Mouse (Mus musculus): Measurements from ENCODE around the gene Tbc1d1. TPM values are rescaled to one million over a fixed set of nuclear protein-coding genes. Genes with fewer than 3 reads are reported as not detected.

The Tbc1d1 gene
- polyA plus RNA-seq, 1 experiment from 2014 or later: 30.7 TPM

- Histone ChIP-seq H3K9me3 (0 out of 2 replicates have a peak, but pooled peaks cover 3% of the 10 kb centered on the region), H3K36me3 (replicated peaks) (no peaks in the 10 kb centered on the region), H3K4me1 (peaks cover 38% of the 10 kb centered on the region), H3K27ac (0 out of 2 replicates have a peak overlapping the region, but pooled peaks have one; percentile 2), H3K4me3 (no peak overlapping the region), H3K27me3 (ENCODE audit: poor library complexity, severe bottlenecking) (no peaks in the 10 kb centered on the region)
- no peak for DNase-seq (ENCODE audit: extremely low spot score, low spot score)
- WGBS: 39% methylated on average over 8 of the region's 8 CpGs
These were observed 211.3 kb downstream of the Tbc1d1 start for GRCm38 (mm10) chr5:64367426-64367825.

GRCm38 (mm10) chr5:64371331-64371831 lies 215.3 kb downstream of the Tbc1d1 start:
- no peaks in the 10 kb centered on the region for H3K36me3 ChIP-seq (replicated peaks)
- DNase-seq (ENCODE audit: extremely low spot score, low spot score): no peak
- H3K27ac ChIP-seq: no peak overlapping the region
- H3K9me3 ChIP-seq: 0 out of 2 replicates have a peak, but pooled peaks cover 3% of the 10 kb centered on the region
- peaks cover 27% of the 10 kb centered on the region for H3K4me1 ChIP-seq
- H3K27me3 ChIP-seq (ENCODE audit: poor library complexity, severe bottlenecking): no peaks in the 10 kb centered on the region
- no peak overlapping the region for H3K4me3 ChIP-seq

- no peak overlapping the region for H3K27ac ChIP-seq
- H3K9me3 ChIP-seq: 0 out of 2 replicates have a peak, but pooled peaks cover 3% of the 10 kb centered on the region
- no peak overlapping the region for H3K4me3 ChIP-seq
- H3K36me3 ChIP-seq (replicated peaks): no peaks in the 10 kb centered on the region
- peaks cover 29% of the 10 kb centered on the region for H3K4me1 ChIP-seq
- no peaks in the 10 kb centered on the region for H3K27me3 ChIP-seq (ENCODE audit: poor library complexity, severe bottlenecking)
- no peak for DNase-seq (ENCODE audit: extremely low spot score, low spot score)
- WGBS: 85% methylated on average over 13 of the region's 13 CpGs
These were observed 216.3 kb downstream of the Tbc1d1 start for GRCm38 (mm10) chr5:64372292-64372961.

GRCm38 (mm10) chr5:64373695-64374094 lies 217.6 kb downstream of the Tbc1d1 start:
- no peak overlapping the region for H3K4me3 ChIP-seq

GRCm38 (mm10) chr5:64375851-64376250 lies 219.7 kb downstream of the Tbc1d1 start:
- Histone ChIP-seq H3K9me3 (no peaks in the 10 kb centered on the region), H3K4me1 (peaks cover 49% of the 10 kb centered on the region), H3K27me3 (ENCODE audit: poor library complexity, severe bottlenecking) (no peaks in the 10 kb centered on the region), H3K36me3 (replicated peaks) (no peaks in the 10 kb centered on the region), H3K4me3 (no peak overlapping the region), H3K27ac (peak overlapping the region; percentile 45)
- 79% methylated on average over 3 of the region's 3 CpGs for WGBS
- no peak for DNase-seq (ENCODE audit: extremely low spot score, low spot score)

More at GRCm38 (mm10) chr5:64373695-64374094, 217.6 kb downstream of the Tbc1d1 start:
- H3K36me3 ChIP-seq (replicated peaks): no peaks in the 10 kb centered on the region
- H3K9me3 ChIP-seq: 0 out of 2 replicates have a peak, but pooled peaks cover 3% of the 10 kb centered on the region
- DNase-seq (ENCODE audit: extremely low spot score, low spot score): no peak
- H3K27ac ChIP-seq: no peak overlapping the region
- H3K4me1 ChIP-seq: peaks cover 31% of the 10 kb centered on the region
- 89% methylated on average over 5 of the region's 5 CpGs for WGBS
- no peaks in the 10 kb centered on the region for H3K27me3 ChIP-seq (ENCODE audit: poor library complexity, severe bottlenecking)

GRCm38 (mm10) chr5:64376466-64376865 lies 220.4 kb downstream of the Tbc1d1 start:
- no peak for DNase-seq (ENCODE audit: extremely low spot score, low spot score)
- no peaks in the 10 kb centered on the region for H3K9me3 ChIP-seq
- H3K27me3 ChIP-seq (ENCODE audit: poor library complexity, severe bottlenecking): no peaks in the 10 kb centered on the region
- H3K4me1 ChIP-seq: peaks cover 55% of the 10 kb centered on the region
- 83% methylated on average over 7 of the region's 7 CpGs for WGBS
- no peaks in the 10 kb centered on the region for H3K36me3 ChIP-seq (replicated peaks)
- H3K4me3 ChIP-seq: no peak overlapping the region
- no peak overlapping the region for H3K27ac ChIP-seq

GRCm38 (mm10) chr5:64377705-64378104 lies 221.6 kb downstream of the Tbc1d1 start:
- no peaks in the 10 kb centered on the region for H3K9me3 ChIP-seq
- H3K27me3 ChIP-seq (ENCODE audit: poor library complexity, severe bottlenecking): no peaks in the 10 kb centered on the region
- peaks cover 60% of the 10 kb centered on the region for H3K4me1 ChIP-seq
- H3K36me3 ChIP-seq (replicated peaks): no peaks in the 10 kb centered on the region
- no peak overlapping the region for H3K4me3 ChIP-seq
- no peak for DNase-seq (ENCODE audit: extremely low spot score, low spot score)
- H3K27ac ChIP-seq: peak overlapping the region; percentile 73; the same call in 1 of the 2 replicates
- WGBS: 85% methylated on average over 8 of the region's 8 CpGs

- no peaks in the 10 kb centered on the region for H3K27me3 ChIP-seq (ENCODE audit: poor library complexity, severe bottlenecking)
- H3K27ac ChIP-seq: peak overlapping the region; percentile 73
- no peak for DNase-seq (ENCODE audit: extremely low spot score, low spot score)
- H3K36me3 ChIP-seq (replicated peaks): no peaks in the 10 kb centered on the region
- no peak overlapping the region for H3K4me3 ChIP-seq
- H3K9me3 ChIP-seq: no peaks in the 10 kb centered on the region
- WGBS: 78% methylated on average over 13 of the region's 13 CpGs
- H3K4me1 ChIP-seq: peaks cover 68% of the 10 kb centered on the region
These were observed 222.6 kb downstream of the Tbc1d1 start for GRCm38 (mm10) chr5:64378591-64379275.

- peaks cover 72% of the 10 kb centered on the region for H3K4me1 ChIP-seq
- no peaks in the 10 kb centered on the region for H3K9me3 ChIP-seq
- no peaks in the 10 kb centered on the region for H3K27me3 ChIP-seq (ENCODE audit: poor library complexity, severe bottlenecking)
- no peak for DNase-seq (ENCODE audit: extremely low spot score, low spot score)
- WGBS: 90% methylated on average over 5 of the region's 5 CpGs
- H3K4me3 ChIP-seq: no peak overlapping the region
- peak overlapping the region; percentile 44; the same call in 1 of the 2 replicates for H3K27ac ChIP-seq
- no peaks in the 10 kb centered on the region for H3K36me3 ChIP-seq (replicated peaks)
These were observed 223.7 kb downstream of the Tbc1d1 start for GRCm38 (mm10) chr5:64379829-64380228.

GRCm38 (mm10) chr5:64380698-64381375 lies 224.7 kb downstream of the Tbc1d1 start:
- 67% methylated on average over 11 of the region's 11 CpGs for WGBS
- Histone ChIP-seq H3K27ac (peak overlapping the region; percentile 76), H3K4me1 (peaks cover 67% of the 10 kb centered on the region), H3K36me3 (replicated peaks) (no peaks in the 10 kb centered on the region), H3K27me3 (ENCODE audit: poor library complexity, severe bottlenecking) (no peaks in the 10 kb centered on the region), H3K4me3 (no peak overlapping the region), H3K9me3 (no peaks in the 10 kb centered on the region)
- DNase-seq (ENCODE audit: extremely low spot score, low spot score): no peak

GRCm38 (mm10) chr5:64381538-64381937 lies 225.4 kb downstream of the Tbc1d1 start:
- Histone ChIP-seq H3K27ac (peak overlapping the region; percentile 76), H3K4me3 (no peak overlapping the region), H3K9me3 (no peaks in the 10 kb centered on the region), H3K36me3 (replicated peaks) (no peaks in the 10 kb centered on the region), H3K4me1 (peaks cover 69% of the 10 kb centered on the region), H3K27me3 (ENCODE audit: poor library complexity, severe bottlenecking) (no peaks in the 10 kb centered on the region)
- DNase-seq (ENCODE audit: extremely low spot score, low spot score): no peak
- 35% methylated on average over 8 of the region's 8 CpGs for WGBS

- H3K9me3 ChIP-seq: no peaks in the 10 kb centered on the region
- no peaks in the 10 kb centered on the region for H3K36me3 ChIP-seq (replicated peaks)
- H3K4me3 ChIP-seq: no peak overlapping the region
- H3K27ac ChIP-seq: peak overlapping the region; percentile 76
- 20% methylated on average over 8 of the region's 8 CpGs for WGBS
- H3K27me3 ChIP-seq (ENCODE audit: poor library complexity, severe bottlenecking): no peaks in the 10 kb centered on the region
- peaks cover 65% of the 10 kb centered on the region for H3K4me1 ChIP-seq
- peak; percentile 83 for DNase-seq (ENCODE audit: extremely low spot score, low spot score)
These were observed 226.4 kb downstream of the Tbc1d1 start for GRCm38 (mm10) chr5:64382451-64383057.

All from forebrain, embryonic 10.5 days (tissue).